Mouse (Mus musculus): ENCODE data around the gene Gemin6. TPM values are rescaled to one million over a fixed set of nuclear protein-coding genes. Genes with fewer than 3 reads are reported as not detected.
A peak's percentile ranks its signal among the peaks of the same experiment; 100 is the strongest.
"Not testable (repeated sequence)": the region's sequence is repeated elsewhere in the genome, so short reads cannot be mapped to it uniquely, and the experiment has no call there.

Gemin6 gene
- polyA plus RNA-seq, 1 experiment from 2014 or later: 18.2 TPM

DNA sequence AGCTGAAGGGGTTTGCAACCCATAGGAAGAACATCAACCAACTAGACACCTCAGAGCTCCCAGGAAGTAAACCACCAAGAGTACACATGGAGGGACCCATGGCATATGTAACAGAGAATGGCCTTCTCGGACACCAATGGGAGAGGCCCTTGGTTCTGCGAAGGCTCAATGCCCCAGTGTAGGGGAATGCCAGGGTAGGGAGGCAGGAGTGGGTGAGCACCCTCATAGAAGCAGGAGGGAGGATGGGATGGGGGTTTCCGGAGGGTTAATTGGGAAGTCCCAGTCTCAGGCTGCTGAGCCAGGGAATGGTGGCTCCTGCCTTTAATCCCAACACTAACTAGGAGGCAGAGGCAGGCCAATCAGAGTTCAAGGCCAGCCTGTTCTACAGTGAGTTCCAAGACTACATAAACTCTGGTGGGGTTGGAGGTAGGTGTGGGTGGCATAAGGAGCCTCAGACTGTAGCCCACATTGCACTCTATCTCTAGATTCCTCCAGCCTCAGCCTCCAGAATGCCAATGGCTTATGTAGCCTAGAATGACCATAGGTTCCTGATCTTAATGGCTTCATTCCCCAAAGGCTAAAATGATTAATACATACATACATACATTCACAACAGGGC is 25.0 kb upstream of the Gemin6 start:
- 95% methylated on average over 3 of the region's 3 CpGs for WGBS
- Histone ChIP-seq H3K27me3 (ENCODE audit: control insufficient read depth, insufficient read depth, low read depth, low read length) (no peaks in the 10 kb centered on the region), H3K4me2 (ENCODE audit: low read length) (no peak overlapping the region), H3K36me3 (ENCODE audit: control insufficient read depth, insufficient read depth, low read length) (peaks cover 31% of the 10 kb centered on the region), H3K9ac (ENCODE audit: low read depth, low read length) (no peak overlapping the region), H3K9me3 (replicated peaks; ENCODE audit: control insufficient read depth, low read length, poor library complexity, severe bottlenecking) (no peaks in the 10 kb centered on the region), H3K27ac (ENCODE audit: low read length) (no peak overlapping the region), H3K4me3 (ENCODE audit: low read depth, low read length) (no peak overlapping the region), H3K4me1 (ENCODE audit: control insufficient read depth, insufficient read depth, low read length) (no peaks in the 10 kb centered on the region)
- no peak for ATAC-seq

GRCm38 (mm10) chr17:80205657-80206056 is 18.6 kb upstream of the Gemin6 start:
- WGBS: 28% methylated on average over 5 of the region's 5 CpGs
- H3K9ac ChIP-seq (ENCODE audit: low read depth, low read length): peak overlapping the region; percentile 97
- H3K9me3 ChIP-seq (replicated peaks; ENCODE audit: control insufficient read depth, low read length, poor library complexity, severe bottlenecking): no peaks in the 10 kb centered on the region
- peaks cover 13% of the 10 kb centered on the region for H3K4me1 ChIP-seq (ENCODE audit: control insufficient read depth, insufficient read depth, low read length)
- ATAC-seq: no peak
- H3K27me3 ChIP-seq (ENCODE audit: control insufficient read depth, insufficient read depth, low read depth, low read length): no peaks in the 10 kb centered on the region
- H3K4me2 ChIP-seq (ENCODE audit: low read length): peak overlapping the region; percentile 89
- peak overlapping the region; percentile 100 for H3K27ac ChIP-seq (ENCODE audit: low read length)
- peaks cover 21% of the 10 kb centered on the region for H3K36me3 ChIP-seq (ENCODE audit: control insufficient read depth, insufficient read depth, low read length)
- H3K4me3 ChIP-seq (ENCODE audit: low read depth, low read length): peak overlapping the region; percentile 75

DNA sequence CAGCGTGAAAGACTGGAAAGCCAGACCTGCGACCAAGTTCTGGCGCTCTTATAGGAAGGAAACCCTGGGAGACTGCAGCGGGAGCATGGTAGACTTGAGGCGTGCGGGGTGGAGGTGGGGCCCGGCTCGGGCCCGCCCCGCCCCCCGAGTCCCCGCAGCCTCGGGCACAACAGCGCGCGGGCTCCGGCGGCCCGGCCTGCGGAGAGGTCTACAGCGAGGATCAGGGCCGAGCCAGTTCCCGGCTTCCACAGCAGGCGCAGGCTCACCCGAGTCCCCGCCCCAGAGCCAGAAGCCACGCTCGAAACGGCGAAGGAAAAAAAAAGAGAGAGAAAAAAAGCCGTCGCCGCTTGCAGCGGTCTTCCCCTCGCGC is 18.0 kb upstream of the Gemin6 start:
- Histone ChIP-seq H3K4me2 (ENCODE audit: low read length) (peak overlapping the region; percentile 89), H3K27ac (ENCODE audit: low read length) (peak overlapping the region; percentile 100), H3K4me3 (ENCODE audit: low read depth, low read length) (peak overlapping the region; percentile 75), H3K36me3 (ENCODE audit: control insufficient read depth, insufficient read depth, low read length) (peaks cover 21% of the 10 kb centered on the region), H3K9me3 (replicated peaks; ENCODE audit: control insufficient read depth, low read length, poor library complexity, severe bottlenecking) (no peaks in the 10 kb centered on the region), H3K27me3 (ENCODE audit: control insufficient read depth, insufficient read depth, low read depth, low read length) (no peaks in the 10 kb centered on the region), H3K9ac (ENCODE audit: low read depth, low read length) (peak overlapping the region; percentile 97), H3K4me1 (ENCODE audit: control insufficient read depth, insufficient read depth, low read length) (peaks cover 13% of the 10 kb centered on the region)
- WGBS: 0% methylated on average over 36 of the region's 36 CpGs
- peak; percentile 65 for ATAC-seq

GRCm38 (mm10) chr17:80206671-80207581 is 17.3 kb upstream of the Gemin6 start, which contains the start of the genes Srsf7 and Ttc39d:
TSS of gene Srsf7 (minus strand) at chr17:80207307.
TSS of gene Ttc39d (plus strand) at chr17:80207460.
- WGBS: under 1% methylated on average over 76 of the region's 95 CpGs

DNA sequence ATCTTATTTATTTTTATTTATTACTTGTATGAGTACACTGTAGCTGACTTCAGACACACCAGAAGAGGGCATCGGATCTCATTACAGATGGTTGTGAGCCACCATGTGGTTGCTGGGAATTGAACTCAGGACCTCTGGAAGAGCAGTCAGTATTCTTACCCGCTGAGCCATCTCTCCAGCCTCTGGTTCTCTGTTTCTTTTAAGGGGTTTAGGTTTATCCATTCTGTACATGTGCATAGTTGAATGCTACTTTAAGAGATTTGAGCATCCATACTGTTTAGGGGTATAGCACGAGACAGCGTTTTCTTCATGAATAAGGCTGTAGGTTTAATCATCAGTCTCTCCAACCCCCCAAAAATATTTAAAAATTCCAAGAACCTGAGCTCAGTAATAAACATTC is 10.2 kb upstream of the Gemin6 start:
- WGBS: 92% methylated on average over 4 of the region's 4 CpGs
- not testable (repeated sequence) for ATAC-seq; H3K9ac ChIP-seq (ENCODE audit: low read depth, low read length); H3K9me3 ChIP-seq (replicated peaks; ENCODE audit: control insufficient read depth, low read length, poor library complexity, severe bottlenecking); H3K27ac ChIP-seq (ENCODE audit: low read length); H3K27me3 ChIP-seq (ENCODE audit: control insufficient read depth, insufficient read depth, low read depth, low read length); H3K4me2 ChIP-seq (ENCODE audit: low read length); H3K4me3 ChIP-seq (ENCODE audit: low read depth, low read length); H3K36me3 ChIP-seq (ENCODE audit: control insufficient read depth, insufficient read depth, low read length); H3K4me1 ChIP-seq (ENCODE audit: control insufficient read depth, insufficient read depth, low read length)

More at GRCm38 (mm10) chr17:80206671-80207581, 17.3 kb upstream of the Gemin6 start, which contains the start of the genes Srsf7 and Ttc39d:
- Histone ChIP-seq H3K36me3 (ENCODE audit: control insufficient read depth, insufficient read depth, low read length) (peaks cover 19% of the 10 kb centered on the region), H3K9ac (ENCODE audit: low read depth, low read length) (peak within 1 kb of the TSS; percentile 97), H3K9me3 (replicated peaks; ENCODE audit: control insufficient read depth, low read length, poor library complexity, severe bottlenecking) (no peaks in the 10 kb centered on the region), H3K27me3 (ENCODE audit: control insufficient read depth, insufficient read depth, low read depth, low read length) (no peaks in the 10 kb centered on the region), H3K4me2 (ENCODE audit: low read length) (peak within 1 kb of the TSS; percentile 89), H3K4me1 (ENCODE audit: control insufficient read depth, insufficient read depth, low read length) (peaks cover 13% of the 10 kb centered on the region), H3K4me3 (ENCODE audit: low read depth, low read length) (peak within 1 kb of the TSS; percentile 75), H3K27ac (ENCODE audit: low read length) (peak within 1 kb of the TSS; percentile 100)
- ATAC-seq: peak; percentile 92

DNA sequence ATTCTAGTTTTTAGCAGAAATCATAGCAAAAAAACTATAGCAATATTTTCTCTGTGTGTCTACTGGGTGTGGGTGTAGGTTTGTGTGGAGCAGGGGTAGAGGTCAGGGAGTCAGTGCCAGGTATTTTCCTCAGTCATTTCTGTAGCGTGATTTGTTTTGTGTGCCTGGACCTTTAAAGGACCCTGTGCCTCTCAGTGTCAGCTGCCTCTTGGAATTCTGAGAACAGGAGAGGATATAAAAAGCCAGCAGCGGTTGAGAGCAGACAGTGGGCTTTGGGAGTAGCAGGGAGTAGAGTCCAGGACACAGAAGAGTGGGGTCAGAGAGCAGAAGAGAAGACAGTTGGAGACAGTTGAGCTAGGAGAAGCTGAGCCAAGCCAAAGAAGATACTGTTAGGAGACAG is 4.1 kb upstream of the Gemin6 start:
- H3K4me2 ChIP-seq (ENCODE audit: low read length): no peak overlapping the region

DNA sequence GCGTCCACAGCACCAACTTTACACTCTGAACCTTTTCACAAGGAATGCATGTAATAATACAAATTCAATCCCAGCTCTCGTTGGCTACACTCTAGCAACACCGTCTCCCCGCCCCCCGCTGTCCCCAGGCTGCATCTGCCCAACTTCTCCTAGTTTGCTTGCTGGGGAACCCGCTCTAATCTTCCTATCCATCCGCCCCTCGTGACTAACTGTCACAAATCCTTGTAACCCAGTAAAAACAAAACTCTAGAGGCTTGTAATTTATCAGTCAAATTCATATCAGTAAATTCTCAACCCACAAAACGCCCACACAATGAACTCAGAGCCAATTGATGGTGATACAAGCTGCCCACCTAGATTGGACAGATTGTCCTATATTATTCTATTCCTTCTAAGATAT is 3.0 kb upstream of the Gemin6 start:
- Histone ChIP-seq H3K9me3 (replicated peaks; ENCODE audit: control insufficient read depth, low read length, poor library complexity, severe bottlenecking) (no peaks in the 10 kb centered on the region), H3K4me3 (ENCODE audit: low read depth, low read length) (no peak overlapping the region), H3K4me1 (ENCODE audit: control insufficient read depth, insufficient read depth, low read length) (peaks cover 5% of the 10 kb centered on the region; the same call in 1 of the 2 replicates), H3K4me2 (ENCODE audit: low read length) (no peak overlapping the region), H3K9ac (ENCODE audit: low read depth, low read length) (no peak overlapping the region), H3K27ac (ENCODE audit: low read length) (no peak overlapping the region), H3K36me3 (ENCODE audit: control insufficient read depth, insufficient read depth, low read length) (no peaks in the 10 kb centered on the region), H3K27me3 (ENCODE audit: control insufficient read depth, insufficient read depth, low read depth, low read length) (no peaks in the 10 kb centered on the region)
- 73% methylated on average over 9 of the region's 9 CpGs for WGBS
- ATAC-seq: no peak

More for the DNA sequence above, 4.1 kb upstream of the Gemin6 start:
- no peak overlapping the region for H3K27ac ChIP-seq (ENCODE audit: low read length)
- H3K27me3 ChIP-seq (ENCODE audit: control insufficient read depth, insufficient read depth, low read depth, low read length): no peaks in the 10 kb centered on the region
- no peak for ATAC-seq
- 87% methylated on average over 2 of the region's 2 CpGs for WGBS
- peaks cover 5% of the 10 kb centered on the region; the same call in 1 of the 2 replicates for H3K4me1 ChIP-seq (ENCODE audit: control insufficient read depth, insufficient read depth, low read length)
- no peaks in the 10 kb centered on the region for H3K36me3 ChIP-seq (ENCODE audit: control insufficient read depth, insufficient read depth, low read length)
- no peak overlapping the region for H3K9ac ChIP-seq (ENCODE audit: low read depth, low read length)
- no peak overlapping the region for H3K4me3 ChIP-seq (ENCODE audit: low read depth, low read length)
- no peaks in the 10 kb centered on the region for H3K9me3 ChIP-seq (replicated peaks; ENCODE audit: control insufficient read depth, low read length, poor library complexity, severe bottlenecking)

DNA sequence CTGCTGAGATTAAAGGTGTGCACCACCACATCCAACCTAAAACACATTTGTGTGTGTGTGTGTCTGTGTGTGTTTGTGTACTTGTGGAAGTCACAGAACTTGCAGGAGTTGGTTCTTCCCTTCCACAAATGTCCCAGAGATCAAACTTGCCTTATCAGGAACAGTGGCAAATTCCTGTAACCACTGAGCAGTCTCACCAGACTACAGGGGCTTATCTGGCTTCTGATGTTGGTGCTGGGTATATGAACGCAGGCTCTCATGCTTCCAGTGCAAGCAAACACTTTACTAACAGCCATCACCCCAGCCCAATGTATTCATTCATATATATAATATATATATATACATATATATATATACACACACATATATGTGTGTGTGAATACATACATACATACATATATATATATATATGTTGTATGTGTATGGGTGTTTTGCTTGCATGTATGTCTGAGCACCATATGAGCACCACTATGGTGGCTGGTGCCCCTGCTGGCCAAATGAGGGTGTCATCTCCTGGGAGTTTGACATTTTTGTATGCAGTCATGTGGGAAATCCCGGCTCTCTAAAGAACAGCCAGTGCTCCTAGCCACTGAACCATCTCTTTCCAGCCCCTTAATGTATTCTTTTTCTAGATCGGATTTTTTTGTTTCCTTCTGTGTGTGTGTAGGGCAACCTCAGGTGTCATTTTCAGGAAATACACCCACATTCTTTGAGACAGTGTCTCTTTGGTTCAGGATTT is 2.2 kb upstream of the Gemin6 start:
- Histone ChIP-seq H3K4me3 (ENCODE audit: low read depth, low read length) (no peak overlapping the region), H3K9me3 (replicated peaks; ENCODE audit: control insufficient read depth, low read length, poor library complexity, severe bottlenecking) (no peaks in the 10 kb centered on the region), H3K36me3 (ENCODE audit: control insufficient read depth, insufficient read depth, low read length) (no peaks in the 10 kb centered on the region), H3K9ac (ENCODE audit: low read depth, low read length) (no peak overlapping the region), H3K27me3 (ENCODE audit: control insufficient read depth, insufficient read depth, low read depth, low read length) (no peaks in the 10 kb centered on the region), H3K4me2 (ENCODE audit: low read length) (no peak overlapping the region), H3K27ac (ENCODE audit: low read length) (no peak overlapping the region), H3K4me1 (ENCODE audit: control insufficient read depth, insufficient read depth, low read length) (peaks cover 5% of the 10 kb centered on the region; the same call in 1 of the 2 replicates)
- 58% methylated on average over 3 of the region's 3 CpGs for WGBS
- ATAC-seq: no peak

Data from midbrain, embryonic 16.5 days (tissue).